Mouse (Mus musculus) mature B cell (primary cell): ENCODE data around the gene Nthl1.
"Not testable (repeated sequence)": the region's sequence is repeated elsewhere in the genome, so short reads cannot be mapped to it uniquely, and the experiment has no call there.

ENCODE experiments used
- in situ Hi-C: fragments of 300-500 bp; cut with MboI; formaldehyde crosslinking; loops from 2 replicates; pipeline ENCODE4 v1.14.3; 2019

The Nthl1 gene

DNA sequence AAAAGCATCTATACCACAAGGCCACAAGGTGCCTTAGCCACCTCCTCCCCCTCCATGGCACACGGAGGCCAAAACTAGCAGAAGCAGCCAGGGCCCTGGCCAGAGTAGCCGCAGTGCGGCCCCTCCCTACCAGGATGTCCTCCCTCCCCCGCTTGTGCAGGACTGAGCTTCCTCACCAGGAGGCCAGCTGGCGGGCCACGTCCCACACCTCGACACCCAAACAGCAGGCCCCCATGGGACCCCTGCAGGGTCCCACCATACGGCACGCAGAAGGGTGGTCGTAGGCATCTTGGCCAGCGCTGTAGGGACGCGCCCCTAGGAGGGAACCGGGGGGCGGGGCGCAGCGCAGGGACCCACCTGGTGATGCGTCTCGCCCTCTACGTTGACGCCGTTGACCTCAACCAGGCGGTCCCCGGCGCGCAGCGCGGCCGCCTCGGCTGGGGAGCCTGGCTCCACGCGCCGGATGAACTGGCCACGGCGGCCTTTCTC lies 17.1 kb downstream of the Nthl1 start:
- in situ Hi-C loops: loop anchor here (10.0 kb wide), 1 partner anchor 115 kb away; the partner anchor contains the start of gene Rab26

DNA sequence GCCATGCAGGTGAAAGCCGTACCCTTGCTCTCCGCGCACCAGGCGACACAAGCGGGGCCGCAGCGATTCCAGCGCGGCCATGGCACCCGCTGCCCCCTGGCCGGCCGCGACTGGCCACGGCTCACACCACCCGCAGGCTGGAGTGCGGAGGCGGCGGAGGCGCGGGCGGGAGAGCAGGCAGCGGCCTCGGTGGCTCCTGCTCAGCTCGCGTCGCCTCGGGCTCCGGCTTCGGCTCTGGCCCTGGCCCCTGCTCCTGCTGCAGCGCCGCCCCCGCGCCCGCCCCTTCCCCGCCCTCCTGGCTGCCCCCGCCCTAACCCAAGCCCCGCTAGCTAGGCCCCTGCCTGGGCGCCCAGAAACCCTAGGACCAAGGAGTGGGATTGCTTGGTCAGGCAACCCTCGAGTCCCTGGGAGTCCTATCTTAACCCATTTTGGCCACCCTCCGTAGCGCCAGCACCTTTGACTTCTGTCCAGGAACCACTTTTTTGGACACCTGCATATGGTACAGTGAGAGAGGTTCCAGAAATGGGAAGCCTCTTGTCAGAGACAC lies 17.7 kb downstream of the Nthl1 start, which contains the start of gene Slc9a3r2:
Slc9a3r2 (minus strand) TSS at position 258 of the 547 bp plus-strand sequence.
- in situ Hi-C loops: loop anchor here (10.0 kb wide), 1 partner anchor 115 kb away; the partner anchor contains the start of gene Rab26

- in situ Hi-C loops: loop anchor here (10.0 kb wide), 1 partner anchor 116 kb away; the partner anchor contains the start of gene Rab26
Observed at GRCm38 (mm10) chr17:24650766-24651165, 18.3 kb downstream of the Nthl1 start.

DNA sequence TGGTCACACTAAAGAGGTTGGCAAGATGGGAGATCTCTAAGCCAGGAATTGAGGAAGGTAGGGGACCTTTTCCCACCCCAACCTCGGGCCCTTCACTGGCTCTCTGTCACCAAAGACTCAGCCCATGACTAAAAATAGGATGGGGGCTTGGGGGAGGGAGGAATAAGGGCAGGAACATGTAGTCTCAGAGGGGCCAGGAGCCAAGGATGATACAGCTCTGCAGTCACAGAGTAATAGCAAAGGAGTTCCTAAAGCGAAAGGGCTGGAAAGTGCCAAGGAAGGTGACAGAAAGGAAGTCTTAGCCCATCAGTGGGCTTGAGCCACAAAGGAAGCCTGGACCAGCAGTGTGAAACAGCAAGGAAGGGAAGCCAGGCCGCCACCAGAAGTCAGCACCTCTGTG lies 19.4 kb downstream of the Nthl1 start:
- in situ Hi-C loops: loop anchor here (10.0 kb wide), 1 partner anchor 117 kb away; the partner anchor contains the start of gene Rab26

DNA sequence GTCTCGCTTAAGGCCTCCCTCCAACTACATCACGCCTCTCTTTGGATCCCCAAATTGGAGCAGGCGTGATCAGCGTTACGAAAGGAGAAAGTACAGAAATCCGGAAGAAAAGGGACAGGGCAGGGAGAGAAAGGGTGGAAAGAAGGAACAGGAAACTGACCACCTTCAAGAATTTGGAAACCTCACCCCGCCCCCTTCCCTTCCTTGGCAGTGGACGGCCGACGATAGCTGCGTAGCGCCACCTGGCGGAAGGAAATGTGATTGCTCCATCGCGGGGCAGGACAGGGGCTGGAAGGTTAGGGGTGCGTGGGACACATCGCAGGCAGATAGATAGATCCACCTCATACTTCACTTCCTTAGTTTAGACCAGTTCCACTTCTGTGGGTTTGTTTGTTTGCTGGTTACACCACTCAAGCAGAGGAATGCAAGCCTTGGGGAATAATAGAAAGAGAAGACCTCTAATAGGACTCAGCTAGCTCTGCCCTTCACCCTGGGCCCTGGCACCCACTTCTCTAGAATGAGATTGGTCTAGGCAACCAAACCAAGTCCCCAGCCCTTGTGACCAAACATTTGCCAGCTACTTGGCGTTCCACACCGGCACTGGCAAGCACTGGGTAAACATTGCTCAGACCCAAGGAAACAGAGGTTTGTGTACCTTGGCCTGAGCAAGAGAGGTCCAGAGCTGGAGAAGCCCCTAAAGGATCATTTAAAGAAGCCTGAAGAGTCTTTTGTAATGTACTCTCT lies 21.7 kb downstream of the Nthl1 start:
- in situ Hi-C loops: loop anchor here (10.0 kb wide), 1 partner anchor 119 kb away; the partner anchor contains the start of gene Rab26

GRCm38 (mm10) chr17:24654969-24655368 lies 22.5 kb downstream of the Nthl1 start:
- in situ Hi-C loops: loop anchor here (10.0 kb wide), 1 partner anchor 120 kb away; the partner anchor contains the start of gene Rab26

DNA sequence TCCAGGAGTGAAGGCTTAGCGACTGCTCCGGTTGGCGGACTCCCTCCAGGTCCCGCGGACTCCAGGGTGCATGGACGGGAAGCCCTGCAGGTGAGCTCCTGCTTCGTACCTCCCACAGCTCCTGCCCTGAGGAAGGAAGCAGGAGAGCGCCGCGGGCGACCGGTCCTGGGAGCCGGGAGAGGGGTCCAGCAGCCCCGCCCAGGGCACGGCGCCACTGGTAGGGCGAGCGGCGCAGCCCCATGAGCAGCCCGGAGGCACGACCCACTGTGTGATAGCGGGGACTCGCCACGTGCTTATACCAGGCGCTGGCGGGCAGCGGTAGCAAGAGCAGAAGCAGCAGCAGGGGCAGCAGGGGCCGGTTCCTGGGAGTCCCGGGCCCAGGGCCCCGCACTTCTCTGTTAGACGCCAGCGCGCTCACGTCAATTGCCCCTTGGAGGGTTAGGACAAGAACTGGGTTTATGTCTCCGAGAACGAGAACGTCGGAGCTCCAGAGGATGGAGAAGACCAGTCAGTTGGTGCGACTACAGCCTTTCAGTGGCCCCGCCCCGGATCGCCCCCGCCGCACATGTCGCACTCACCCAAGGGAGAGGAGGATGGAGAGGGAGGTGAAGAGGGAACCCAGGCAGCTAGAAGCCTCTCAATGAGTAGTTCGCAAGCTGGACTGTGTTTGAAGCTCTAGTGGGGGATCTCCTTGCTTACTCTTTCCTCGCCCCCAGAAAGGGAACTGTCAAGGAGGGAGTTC lies 25.7 kb downstream of the Nthl1 start, which contains the start of gene Npw:
Npw (minus strand) TSS at position 441 of the 742 bp plus-strand sequence.
- in situ Hi-C loops: loop anchor here (10.0 kb wide), 1 partner anchor 123 kb away; the partner anchor contains the start of gene Rab26

- in situ Hi-C loops: not testable (repeated sequence)
Observed at GRCm38 (mm10) chr17:24667011-24667410, 34.5 kb downstream of the Nthl1 start.

DNA sequence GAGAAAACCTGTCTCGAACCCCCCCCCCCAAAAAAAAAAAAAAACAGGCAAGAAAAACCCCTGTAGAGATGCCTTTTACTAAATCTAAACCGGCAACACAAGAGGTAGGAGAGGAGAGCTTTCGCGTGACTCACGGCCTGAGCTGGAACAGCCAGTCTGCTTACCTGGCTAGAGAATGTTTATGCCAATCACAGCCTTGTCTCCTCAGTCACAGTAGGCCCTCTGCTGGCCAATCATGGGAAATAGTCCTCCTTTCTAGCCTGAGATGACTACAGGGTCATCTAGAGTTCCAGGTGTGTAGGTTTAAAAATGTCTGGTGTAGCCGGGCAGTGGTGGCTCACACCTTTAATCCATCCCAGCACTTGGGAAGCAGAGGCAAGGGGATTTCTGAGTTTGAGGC lies 34.9 kb downstream of the Nthl1 start:
- in situ Hi-C loops: no loop called here

DNA sequence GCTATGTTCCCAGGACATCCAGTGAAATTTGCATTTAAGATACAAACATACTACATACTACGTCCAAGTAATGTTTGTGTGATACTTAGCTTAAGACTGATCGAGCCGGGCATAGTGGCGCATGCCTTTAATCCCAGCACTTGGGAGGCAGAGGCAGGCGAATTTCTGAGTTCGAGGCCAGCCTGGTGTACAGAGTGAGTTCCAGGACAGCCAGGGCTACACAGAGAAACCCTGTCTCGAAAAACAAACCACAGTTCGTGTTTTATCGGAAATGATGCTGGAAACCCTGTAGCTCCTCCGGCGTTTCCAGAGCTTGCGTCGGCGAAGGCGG lies 36.7 kb downstream of the Nthl1 start:
- in situ Hi-C loops: not testable (repeated sequence)

DNA sequence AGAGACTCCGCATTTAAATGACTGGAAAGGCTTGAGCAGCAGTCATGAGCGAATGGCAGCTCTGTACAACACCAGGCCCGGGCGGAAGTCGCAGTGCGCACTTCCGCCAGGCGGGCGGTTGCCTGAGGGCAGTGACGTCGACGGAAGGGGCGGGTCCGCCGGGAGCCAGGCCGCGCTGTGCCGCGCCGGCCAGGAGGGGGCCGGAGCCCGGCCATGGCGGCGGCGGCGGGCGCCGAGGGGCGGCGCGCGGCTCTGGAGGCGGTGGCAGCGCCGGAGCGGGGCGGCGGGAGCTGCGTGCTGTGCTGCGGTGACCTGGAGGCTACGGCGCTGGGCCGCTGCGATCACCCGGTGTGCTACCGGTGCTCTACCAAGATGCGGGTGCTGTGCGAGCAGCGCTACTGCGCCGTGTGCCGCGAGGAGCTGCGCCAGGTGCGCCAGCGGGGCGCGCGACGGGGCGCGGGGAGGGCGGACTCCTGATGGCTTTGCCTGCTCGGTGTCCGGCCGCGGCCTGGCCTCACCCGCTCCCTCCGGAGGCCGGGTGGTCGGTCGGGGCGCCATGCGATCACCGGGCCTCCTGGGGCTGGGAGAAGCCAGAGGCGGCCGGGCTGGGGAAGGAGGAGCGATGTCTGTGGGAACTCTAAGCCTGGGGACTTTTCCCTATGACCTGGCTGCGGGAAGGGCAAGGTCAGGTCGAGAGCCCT lies 37.2 kb downstream of the Nthl1 start, which contains the start of gene Zfp598:
Zfp598 (plus strand) TSS at position 143 of the 701 bp plus-strand sequence.
- in situ Hi-C loops: no loop called here

- in situ Hi-C loops: no loop called here
Observed at GRCm38 (mm10) chr17:24670246-24670844, 37.9 kb downstream of the Nthl1 start.

DNA sequence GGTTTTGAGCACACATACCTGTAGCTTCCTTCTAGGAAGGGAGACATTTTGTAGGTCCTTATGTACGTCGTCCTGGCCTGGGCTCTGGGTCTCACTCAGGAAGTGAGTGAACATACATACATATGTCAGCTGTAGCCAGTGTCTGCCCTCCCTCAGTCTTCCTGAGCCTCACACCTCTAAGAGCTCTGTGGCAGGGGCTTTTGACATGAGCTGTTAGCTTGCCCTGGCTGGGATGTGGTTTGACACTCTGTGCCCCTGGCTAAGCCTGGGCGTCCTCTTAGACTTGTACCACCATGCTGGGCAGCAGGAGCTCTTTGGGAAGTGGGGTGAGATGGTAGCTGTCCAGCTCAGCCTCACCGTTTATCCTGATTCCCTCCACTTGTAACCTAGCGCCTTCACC lies 38.9 kb downstream of the Nthl1 start:
- in situ Hi-C loops: no loop called here

DNA sequence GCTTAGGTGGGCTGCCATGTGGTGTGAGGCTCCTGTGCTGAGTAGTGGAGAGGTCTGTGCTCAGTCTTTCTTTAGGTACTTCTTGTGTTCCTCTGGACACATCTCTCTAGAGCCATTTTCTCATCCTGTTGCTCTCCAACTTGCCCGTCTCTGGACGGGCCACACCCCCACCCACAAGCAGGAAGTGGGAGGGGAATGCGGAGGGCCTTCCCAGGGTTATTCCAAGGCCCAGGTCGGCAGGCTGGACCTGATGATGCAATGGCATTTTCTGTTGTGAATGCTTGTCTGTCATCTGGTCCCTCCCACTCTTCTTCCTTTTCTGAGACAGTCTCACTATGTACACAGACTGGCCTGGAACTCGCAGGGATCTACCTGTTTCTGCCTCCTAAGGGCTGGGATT lies 39.7 kb downstream of the Nthl1 start:
- in situ Hi-C loops: no loop called here

DNA sequence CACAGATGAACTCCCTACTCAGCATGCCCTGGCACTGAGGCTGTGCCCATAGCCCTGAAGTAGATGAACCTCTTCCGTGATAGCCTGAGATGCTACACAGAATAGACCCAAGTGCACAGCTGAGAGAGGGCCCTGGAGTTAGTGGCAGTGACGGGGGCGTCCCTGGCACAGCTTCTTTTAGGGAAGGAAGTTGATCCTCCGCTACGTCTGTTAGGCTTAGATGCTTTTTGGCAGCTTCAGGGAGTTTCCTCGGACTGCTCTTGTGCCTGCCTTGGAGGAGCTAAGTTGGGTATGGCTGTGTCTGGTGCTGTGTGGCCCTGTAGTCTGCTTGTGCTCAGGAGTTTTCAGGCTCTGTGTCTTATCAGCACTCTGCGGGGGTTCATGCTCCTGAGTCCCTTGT lies 41.8 kb downstream of the Nthl1 start:
- in situ Hi-C loops: no loop called here

- in situ Hi-C loops: no loop called here
Observed at GRCm38 (mm10) chr17:24676187-24676586, 43.7 kb downstream of the Nthl1 start.

DNA sequence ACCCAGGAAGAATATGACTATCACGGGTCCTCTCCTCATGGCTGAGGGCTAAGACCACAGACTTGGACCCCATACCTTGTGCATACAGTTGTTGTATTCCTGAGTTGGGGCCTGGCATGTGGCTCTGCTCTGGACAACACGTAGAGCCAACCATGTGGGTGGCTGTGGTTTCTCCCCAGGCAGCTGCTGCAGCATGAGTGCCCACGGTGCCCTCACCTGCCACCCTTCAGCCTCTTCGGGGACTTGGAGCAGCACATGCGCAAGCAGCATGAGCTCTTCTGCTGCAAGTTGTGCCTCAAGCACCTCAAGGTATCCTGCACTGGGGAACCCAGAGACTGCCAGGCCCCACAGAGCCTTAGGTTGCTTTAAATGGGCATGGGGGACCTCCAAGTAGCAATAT lies 44.4 kb downstream of the Nthl1 start:
- in situ Hi-C loops: no loop called here

- in situ Hi-C loops: no loop called here
Observed at GRCm38 (mm10) chr17:24677500-24678080, 45.1 kb downstream of the Nthl1 start.

- in situ Hi-C loops: no loop called here
Observed at GRCm38 (mm10) chr17:24686514-24686913, 54.0 kb downstream of the Nthl1 start.

DNA sequence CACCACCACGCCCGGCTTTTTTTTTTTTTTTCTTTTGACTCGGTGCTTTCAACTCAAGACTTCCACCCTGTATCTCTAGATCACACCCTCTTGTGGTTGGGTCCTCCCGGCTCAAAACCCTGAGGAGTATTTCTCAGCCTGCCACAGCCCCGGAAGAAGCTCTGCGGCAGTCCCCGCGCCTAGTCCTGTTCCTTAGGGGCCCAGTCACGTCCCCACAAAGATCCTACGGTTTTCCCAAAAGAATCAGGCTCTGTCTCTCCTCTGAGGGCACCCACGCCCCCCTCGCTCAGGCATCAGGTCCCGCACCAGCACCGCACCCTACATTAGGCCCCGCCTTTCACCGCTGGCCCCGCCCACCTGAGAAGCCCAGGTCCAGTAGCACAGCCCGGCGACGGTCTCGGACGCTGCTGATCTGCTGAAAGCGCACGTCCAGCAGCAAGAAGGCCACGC lies 54.7 kb downstream of the Nthl1 start:
- in situ Hi-C loops: no loop called here

DNA sequence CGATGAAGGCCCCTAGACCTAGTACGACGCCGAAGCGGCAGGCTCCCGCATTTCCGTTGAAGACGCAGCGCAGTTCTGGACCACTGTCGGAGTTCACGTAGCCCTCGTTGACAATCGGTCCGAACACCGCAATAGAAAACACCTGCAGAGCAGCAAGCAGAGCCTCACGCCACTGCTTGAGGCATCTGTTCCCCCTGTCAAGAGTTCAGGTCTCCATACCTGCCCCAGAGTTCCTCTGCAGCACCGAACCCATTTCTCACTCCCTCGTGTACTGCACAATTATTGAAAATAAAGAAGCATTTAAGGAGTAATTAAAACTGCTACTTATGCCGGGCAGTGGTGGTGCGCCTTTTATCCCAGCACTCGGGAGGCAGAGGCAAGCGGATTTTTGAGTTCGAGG lies 55.1 kb downstream of the Nthl1 start:
- in situ Hi-C loops: no loop called here
